Mouse (Mus musculus) liver, embryonic 16.5 days (tissue): ENCODE results near the gene Maml2. TPM values are rescaled to one million over a fixed set of nuclear protein-coding genes. Genes with fewer than 3 reads are reported as not detected.
"Not testable (repeated sequence)": the region's sequence is repeated elsewhere in the genome, so short reads cannot be mapped to it uniquely, and the experiment has no call there.

ENCODE experiments used
- ATAC-seq: fragments of 200-750 bp; cut with Nextera tagmentation; 2 replicates; pipeline ENCODE4 v1.8.0; 2017; ENCODE audit warnings: low read depth, mild to moderate bottlenecking, moderate number of reproducible peaks, moderate library complexity
- H3K27ac ChIP-seq: fragments of 300-500 bp; sonication (generic); 2 replicates; pipeline ENCODE4 v1.5.1; 2014; ENCODE audit warnings: mild to moderate bottlenecking, low read length
- H3K27me3 ChIP-seq: fragments of 300-500 bp; sonication (generic); 2 replicates; pipeline ENCODE4 v1.6.1; 2014; ENCODE audit warnings: low read depth, low read length, mixed read lengths; ENCODE audit not compliant: control insufficient read depth, insufficient read depth
- H3K36me3 ChIP-seq: fragments of 300-500 bp; sonication (generic); 2 replicates; pipeline ENCODE4 v1.6.1; 2014; ENCODE audit warnings: mild to moderate bottlenecking; ENCODE audit not compliant: control insufficient read depth, insufficient read depth
- H3K4me1 ChIP-seq: fragments of 300-500 bp; sonication (generic); 2 replicates; pipeline ENCODE4 v1.6.1; 2014; ENCODE audit warnings: low read depth, low read length, mixed read lengths; ENCODE audit not compliant: control insufficient read depth
- H3K4me2 ChIP-seq: fragments of 300-500 bp; sonication (generic); 2 replicates; pipeline ENCODE4 v1.6.1; 2014; ENCODE audit warnings: low read depth, low read length, mixed read lengths
- H3K4me3 ChIP-seq: fragments of 300-500 bp; sonication (generic); 2 replicates; pipeline ENCODE4 v1.5.1; 2014; ENCODE audit warnings: low read depth, mild to moderate bottlenecking, low read length
- H3K9ac ChIP-seq: fragments of 300-500 bp; sonication (generic); 2 replicates; pipeline ENCODE4 v1.6.1; 2014; ENCODE audit warnings: low read depth, low read length
- H3K9me3 ChIP-seq: fragments of 300-500 bp; sonication (generic); replicated peaks from 2 replicates; pipeline ENCODE4 v1.6.1; 2016; ENCODE audit warnings: low read length; ENCODE audit not compliant: control insufficient read depth
- WGBS: fragments of 180-500 bp; shearing (Covaris S2); extraction: QIAGEN DNeasy Blood & Tissue Kit; methylation state at CpG from one replicate; pipeline ENCODE4 v1.1.7; 2014; ENCODE audit not compliant: insufficient replicate concordance; 5-methylcytosine and 5-hydroxymethylcytosine counted together
- microRNA-seq: library from miRNA; unstranded; fragments of <30 nt; microRNA quantifications from one replicate; pipeline ENCODE4, GENCODE M21; 2016
- polyA plus RNA-seq: library from polyadenylated mRNA; unstranded; fragments of >200 nt; fragmentation: Nextera tagmentation; extraction: Ambion mirVana; gene quantifications from 2 replicates; pipeline ENCODE4 v1.2.1, GENCODE M21; 2015

Maml2 gene
- polyA plus RNA-seq, 1 experiment from 2014 or later: 0.96 TPM

DNA sequence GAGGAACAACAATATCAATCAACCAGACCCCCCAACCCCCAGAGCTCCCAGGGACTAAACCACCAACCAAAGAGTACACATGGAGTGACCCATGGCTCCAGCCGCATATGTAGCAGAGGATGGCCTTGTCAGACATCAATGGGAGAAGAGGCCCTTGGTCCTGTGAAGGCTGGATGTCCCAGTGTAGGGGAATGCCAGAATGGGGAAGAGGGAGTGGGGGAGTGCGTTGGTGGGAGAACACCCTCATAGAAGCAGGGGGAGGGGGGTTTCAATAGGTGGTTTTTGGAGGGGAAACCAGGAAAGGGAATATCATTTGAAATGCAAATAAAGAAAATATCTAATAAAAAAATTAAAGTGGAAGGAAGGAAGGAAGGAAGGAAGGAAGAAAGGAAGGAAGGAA lies 418.1 kb downstream of the Maml2 start:
- not testable (repeated sequence) for H3K4me1 ChIP-seq, H3K4me2 ChIP-seq, H3K27me3 ChIP-seq, H3K4me3 ChIP-seq, H3K9ac ChIP-seq, H3K9me3 ChIP-seq, H3K27ac ChIP-seq, ATAC-seq, H3K36me3 ChIP-seq
- 54% methylated on average over 2 of the region's 2 CpGs for WGBS

DNA sequence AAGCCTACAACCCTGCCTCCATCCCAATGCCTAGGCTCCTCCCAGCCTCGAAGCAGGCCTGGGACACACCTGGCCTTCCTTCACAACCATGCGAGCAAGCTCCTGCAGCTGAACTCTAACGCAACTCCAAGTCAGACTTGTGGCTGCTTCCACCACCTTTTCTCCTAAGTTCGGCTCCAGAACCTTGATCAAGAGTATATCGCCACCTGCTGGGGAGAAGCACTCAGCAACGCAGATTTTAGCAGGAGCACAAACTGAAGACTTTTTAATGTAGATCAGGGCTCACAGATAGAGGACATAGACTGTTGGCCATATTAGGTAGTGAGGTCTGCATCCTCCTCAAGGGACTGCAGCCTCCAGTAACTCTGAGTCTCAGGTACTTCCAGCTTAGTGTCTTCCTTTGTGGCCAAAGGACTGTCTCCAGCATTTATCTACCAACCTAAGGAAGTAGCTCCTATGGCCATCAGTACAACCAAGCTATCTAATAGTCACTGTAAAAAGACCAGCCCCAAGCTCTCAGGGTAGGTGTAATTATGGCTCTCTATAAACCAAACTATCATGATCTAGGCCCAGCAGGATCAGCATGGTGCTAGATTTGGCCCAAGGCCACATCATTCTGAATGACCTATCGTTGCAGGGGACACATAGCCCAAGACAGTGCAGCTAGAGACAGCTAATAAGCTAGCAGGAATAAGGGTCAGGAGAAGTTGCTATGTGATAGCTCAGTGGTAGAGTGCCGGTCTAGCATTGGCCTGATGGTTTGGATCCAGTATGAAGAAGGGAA lies 418.8 kb downstream of the Maml2 start:
- 15% methylated on average over 8 of the region's 8 CpGs for WGBS
- Histone ChIP-seq H3K27me3 (no peaks in the 10 kb centered on the region), H3K9ac (no peak overlapping the region), H3K9me3 (no peaks in the 10 kb centered on the region), H3K27ac (no peak overlapping the region), H3K4me1 (no peaks in the 10 kb centered on the region), H3K4me3 (no peak overlapping the region), H3K36me3 (no peaks in the 10 kb centered on the region), H3K4me2 (no peak overlapping the region)
- ATAC-seq: no peak

DNA sequence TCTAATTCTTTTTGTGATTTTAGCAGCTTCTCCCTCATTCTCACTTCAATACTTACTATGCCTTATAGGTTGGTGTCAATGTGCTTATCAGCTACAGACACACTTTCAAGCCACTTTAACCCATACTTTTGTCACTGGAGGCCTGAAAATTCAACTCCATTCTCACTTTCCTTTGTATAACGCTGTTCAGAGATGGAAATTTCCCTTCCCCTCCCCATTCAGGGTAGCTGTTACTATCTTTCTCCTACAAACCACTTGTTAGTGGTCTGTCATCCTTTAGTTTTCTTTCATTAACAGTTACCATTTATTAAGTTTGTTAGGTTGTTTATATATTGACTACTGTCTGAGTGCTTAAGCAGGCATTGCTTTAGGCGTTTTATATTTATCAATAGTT lies 450.6 kb downstream of the Maml2 start, which contains the start of gene Mtmr2:
Mtmr2 (plus strand) TSS at position 7 of the 394 bp plus-strand sequence.
- peak within 1 kb of the TSS; percentile 94 for H3K9ac ChIP-seq
- H3K4me1 ChIP-seq: peaks cover 11% of the 10 kb centered on the region
- 21% methylated on average over 2 of the region's 2 CpGs for WGBS
- no peaks in the 10 kb centered on the region for H3K27me3 ChIP-seq
- H3K4me2 ChIP-seq: peak within 1 kb of the TSS; percentile 77
- no peaks in the 10 kb centered on the region for H3K36me3 ChIP-seq
- no peaks in the 10 kb centered on the region for H3K9me3 ChIP-seq
- peak within 1 kb of the TSS; percentile 95 for H3K4me3 ChIP-seq
- H3K27ac ChIP-seq: peak within 1 kb of the TSS; percentile 91
- ATAC-seq: no peak

GRCm38 (mm10) chr9:13748798-13749674 lies 451.3 kb downstream of the Maml2 start:
- H3K9ac ChIP-seq: peak overlapping the region; percentile 94

GRCm38 (mm10) chr9:13749675-13749998 lies 451.9 kb downstream of the Maml2 start:
- H3K27me3 ChIP-seq: no peaks in the 10 kb centered on the region
- H3K4me2 ChIP-seq: peak overlapping the region; percentile 77
- peak overlapping the region; percentile 91 for H3K27ac ChIP-seq
- WGBS: 1% methylated on average over 7 of the region's 7 CpGs
- no peak for ATAC-seq
- no peaks in the 10 kb centered on the region for H3K9me3 ChIP-seq
- peak overlapping the region; percentile 94 for H3K9ac ChIP-seq
- peak overlapping the region; percentile 95 for H3K4me3 ChIP-seq
- no peaks in the 10 kb centered on the region for H3K36me3 ChIP-seq
- H3K4me1 ChIP-seq: peaks cover 11% of the 10 kb centered on the region

More at GRCm38 (mm10) chr9:13748798-13749674, 451.3 kb downstream of the Maml2 start:
- Histone ChIP-seq H3K36me3 (no peaks in the 10 kb centered on the region), H3K4me2 (peak overlapping the region; percentile 77), H3K27me3 (no peaks in the 10 kb centered on the region), H3K4me1 (peaks cover 11% of the 10 kb centered on the region), H3K27ac (peak overlapping the region; percentile 91), H3K4me3 (peak overlapping the region; percentile 95), H3K9me3 (no peaks in the 10 kb centered on the region)
- peak; percentile 99 for ATAC-seq
- under 1% methylated on average over 60 of the region's 60 CpGs for WGBS

GRCm38 (mm10) chr9:13752543-13752942 lies 454.8 kb downstream of the Maml2 start:
- H3K27ac ChIP-seq: no peak overlapping the region
- no peak for ATAC-seq
- WGBS: 65% methylated on average over 4 of the region's 4 CpGs
- H3K9ac ChIP-seq: no peak overlapping the region
- no peak overlapping the region for H3K4me2 ChIP-seq
- H3K36me3 ChIP-seq: no peaks in the 10 kb centered on the region
- peaks cover 11% of the 10 kb centered on the region for H3K4me1 ChIP-seq
- no peaks in the 10 kb centered on the region for H3K9me3 ChIP-seq
- no peak overlapping the region for H3K4me3 ChIP-seq
- no peaks in the 10 kb centered on the region for H3K27me3 ChIP-seq

Small RNAs within 50 kb of the gene (microRNA-seq; reads per million reads assigned to microRNA genes)
- gene Gm22643: not detected

Other genes with a start within 250 kb of the Maml2 start
- gene Jrkl, start 52.1 kb upstream of the Maml2 start, polyA plus RNA-seq: 1.8 and 2.4 TPM in 2 replicates
- gene Ccdc82, start 51.0 kb upstream of the Maml2 start, polyA plus RNA-seq: 8.8 and 9.7 TPM in 2 replicates
- gene Gm17571, start 148.8 kb downstream of the Maml2 start, polyA plus RNA-seq: not detected in 2 replicates